Mouse (Mus musculus) cerebellum, adult 9-10 months (tissue): ENCODE measurements at regions not wholly inside any gene's neighbourhood (a gene's known extent, or its start where the extent isn't known, plus 50 kb on each side); places are given as distances from the start of the nearest gene placed in this dataset.
"Not testable (repeated sequence)": the region's sequence is repeated elsewhere in the genome, so short reads cannot be mapped to it uniquely, and the experiment has no call there.

Experiments used
- DNase-seq: peaks from one replicate; pipeline ENCODE4 v3.0.0; 2022

DNA sequence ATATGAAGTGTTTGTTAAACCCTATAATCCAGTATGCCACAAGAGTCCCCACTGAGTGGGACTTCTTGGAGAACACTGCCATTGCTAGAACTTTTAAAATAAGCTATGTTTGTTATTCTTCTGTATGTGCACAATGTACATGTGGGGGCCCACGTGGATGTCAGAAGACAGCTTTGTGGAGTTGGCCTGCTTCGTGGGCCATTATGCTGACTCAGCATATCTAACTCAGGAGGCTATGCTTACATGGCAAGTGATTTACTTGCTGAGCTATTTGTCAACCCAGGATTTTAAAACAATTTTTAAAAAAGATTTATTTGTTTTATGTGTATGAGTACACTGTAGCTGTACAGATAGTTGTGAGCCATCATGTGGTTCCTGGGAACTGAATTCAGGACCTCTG is 207.6 kb upstream of the Steap1 start:
- DNase-seq: no peak

GRCm38 (mm10) chr5:5955783-5956182 is 206.7 kb upstream of the Steap1 start:
- no peak for DNase-seq

GRCm38 (mm10) chr5:5925796-5926195 is 176.7 kb upstream of the Steap1 start:
- no peak for DNase-seq

GRCm38 (mm10) chr5:5916427-5916826 is 167.3 kb upstream of the Steap1 start:
- no peak for DNase-seq

DNA sequence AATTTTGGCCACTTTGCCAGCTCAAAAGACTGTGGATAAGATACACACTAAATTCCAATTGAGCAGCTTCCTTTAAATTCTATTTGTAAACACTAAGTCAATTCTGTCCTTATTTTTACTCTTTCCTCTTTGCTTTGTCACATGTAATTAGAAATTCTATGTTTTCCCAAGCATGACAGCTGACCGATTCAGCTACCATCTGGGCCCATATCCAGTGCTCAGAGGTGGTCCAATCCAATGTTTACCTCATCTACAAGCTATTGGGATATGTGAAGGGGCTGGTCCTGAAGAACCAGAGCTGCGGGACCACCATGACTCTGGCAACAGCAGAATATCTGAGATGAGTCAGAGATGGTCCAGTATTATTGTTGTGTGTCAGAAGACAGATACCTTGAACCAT is 140.2 kb upstream of the Steap1 start:
- DNase-seq: no peak

DNA sequence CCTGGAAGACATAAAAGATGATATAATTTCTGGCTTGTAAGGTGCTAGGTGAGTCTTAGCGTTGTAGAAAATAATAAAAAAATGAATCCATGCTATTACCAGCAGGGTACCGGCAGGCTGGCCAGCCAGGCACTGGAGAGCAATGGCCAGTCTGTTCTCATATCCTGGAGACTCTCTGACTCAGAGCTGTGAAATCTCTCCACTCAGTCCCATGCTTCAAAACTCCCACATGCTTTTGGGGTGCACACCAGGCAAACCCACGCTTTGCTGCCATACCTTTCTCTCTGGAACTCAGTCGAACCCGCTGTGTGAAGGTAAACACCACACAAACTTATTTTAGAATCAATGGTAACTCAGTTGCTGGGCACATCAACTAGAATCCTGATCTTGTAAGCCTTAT is 124.3 kb upstream of the Steap1 start:
- no peak for DNase-seq

- no peak for DNase-seq
Measured at GRCm38 (mm10) chr5:5856146-5856724, 107.1 kb upstream of the Steap1 start.

GRCm38 (mm10) chr5:5845805-5846496 is 96.8 kb upstream of the Steap1 start:
- DNase-seq: peak; percentile 29

DNA sequence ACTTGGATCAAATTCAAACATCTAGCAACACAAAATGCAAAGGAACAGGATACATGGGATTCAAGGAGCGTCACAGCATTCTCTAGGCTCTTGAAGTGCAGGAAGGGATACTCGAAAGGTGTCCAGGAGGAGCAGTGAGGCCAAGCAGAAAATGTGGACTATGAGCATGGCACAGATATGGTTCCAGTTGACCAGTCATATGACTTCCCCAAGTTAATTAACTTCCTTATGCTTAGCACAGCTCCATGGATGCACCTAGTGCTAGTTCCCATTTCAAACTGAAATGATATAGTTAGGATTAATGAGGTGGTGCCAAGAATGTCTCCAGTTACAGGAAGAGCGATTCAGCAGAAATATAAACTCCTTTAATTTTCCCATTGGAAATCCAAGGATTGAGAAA is 95.2 kb upstream of the Steap1 start:
- no peak for DNase-seq

DNA sequence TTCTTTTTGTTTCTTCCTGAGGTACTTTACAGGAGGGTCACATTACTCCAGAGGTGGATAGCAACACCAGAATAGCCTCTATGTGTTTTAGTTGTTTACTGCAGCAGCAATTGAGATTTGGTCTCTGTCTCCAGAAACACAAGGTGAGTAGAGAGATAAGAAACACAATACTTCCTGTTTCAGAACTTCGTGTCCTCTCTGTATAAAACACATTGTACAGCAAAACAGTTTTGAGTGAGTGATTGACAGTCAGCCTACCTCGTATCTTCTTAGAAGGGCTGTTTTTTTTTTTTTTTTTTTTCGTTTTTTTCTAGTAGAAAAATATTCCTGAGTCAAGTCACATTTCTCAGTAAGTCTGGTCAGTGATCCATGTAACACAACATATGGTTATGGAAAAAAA is 89.6 kb upstream of the Steap1 start:
- DNase-seq: no peak

DNA sequence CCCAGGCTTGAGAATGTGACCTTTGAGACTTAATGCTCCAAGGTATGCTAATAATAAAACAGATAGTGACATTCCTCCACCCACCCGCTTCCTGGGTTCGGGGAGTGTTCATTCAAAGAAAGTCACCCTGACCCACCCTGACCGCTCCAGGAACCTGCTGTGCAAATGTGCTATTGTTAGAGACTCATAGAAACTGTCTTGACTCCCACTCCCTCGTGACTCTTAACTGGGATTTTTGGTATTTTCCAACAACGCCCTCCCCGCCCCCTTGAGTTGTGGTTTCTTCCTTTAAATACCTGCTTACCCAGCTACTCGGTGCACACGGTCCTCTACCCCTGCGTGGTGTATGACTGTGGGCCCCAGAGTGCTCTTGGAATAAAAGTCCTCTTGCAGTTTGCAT is 73.5 kb upstream of the Steap1 start:
- not testable (repeated sequence) for DNase-seq
